ENCODE assay signal across 8 mouse cellular contexts in the genomic region with DNA sequence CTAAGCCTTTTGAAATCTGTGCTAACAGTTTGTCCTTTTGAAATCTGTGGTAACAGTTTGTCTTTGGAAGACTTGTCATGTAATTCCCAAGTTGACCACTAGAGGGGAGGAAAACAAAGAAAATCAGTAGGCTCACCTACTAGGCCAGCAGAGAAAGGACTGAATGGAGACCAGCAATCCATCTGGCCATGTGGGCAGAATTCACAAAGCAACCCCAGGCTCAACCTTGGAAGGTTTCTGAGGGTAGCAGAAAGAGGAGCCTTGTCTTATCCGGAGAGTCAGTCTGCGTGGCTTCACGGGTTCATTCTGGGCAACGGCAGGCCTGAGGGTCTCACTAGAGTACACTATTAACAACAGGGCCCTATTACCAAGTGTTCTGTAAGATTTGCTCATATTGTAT.
DNase-seq lines count a peak whose midpoint lies in the region; ATAC-seq and TF ChIP-seq lines count a peak whose summit lies in the region.
"Had no signal": no experiment of that assay in that cellular context is flagged by ENCODE, and none has a peak within 500 bp of the region (broad histone marks: within the 10 kb centered on the region; RNA-seq: fewer than 3 reads in every experiment).

No protein-coding gene starts in this region.

- no peak for TF ChIP-seq EP300 in liver, postnatal 0 days (IDR thresholded peaks at IDR 0.05; ENCODE audit: low read depth)

- H3K4me1 ChIP-seq in liver, postnatal 0 days (ENCODE audit: insufficient read depth), result no peaks in the 10 kb centered on the region
- H3K4me1 ChIP-seq in liver, embryonic 12.5 days, result no peaks in the 10 kb centered on the region
- H3K4me1 ChIP-seq in hindbrain, postnatal 0 days (ENCODE audit: insufficient read depth, low read length), result no peaks in the 10 kb centered on the region
- H3K4me1 ChIP-seq in midbrain, embryonic 13.5 days (replicated peaks), result 0 out of 2 replicates have a peak, but pooled peaks cover 3% of the 10 kb centered on the region

- no peak overlapping the region for H3K27ac ChIP-seq in liver, postnatal 0 days (ENCODE audit: low read depth)
- no peak overlapping the region for H3K27ac ChIP-seq in liver, embryonic 12.5 days
- no peak overlapping the region for H3K27ac ChIP-seq in hindbrain, postnatal 0 days
- H3K27ac ChIP-seq in midbrain, embryonic 13.5 days, result no peak overlapping the region

- DNase-seq in liver, postnatal 0 days, result no peak
- peak; percentile 89 for DNase-seq in brain, embryonic 14.5 days (ENCODE audit: low read depth)
- peak; percentile 79 for DNase-seq in embryo, embryonic 11 days
- peak; percentile 89 for DNase-seq in hindbrain, postnatal 0 days (ENCODE audit: low spot score)
- no peak for DNase-seq in urinary bladder, postnatal 4 days (ENCODE audit: low spot score in 2 of 2)

- no peaks in the 10 kb centered on the region for H3K36me3 ChIP-seq in liver, postnatal 0 days (replicated peaks; ENCODE audit: insufficient read depth, low read length)
- no peaks in the 10 kb centered on the region for H3K36me3 ChIP-seq in liver, embryonic 12.5 days
- H3K36me3 ChIP-seq in hindbrain, postnatal 0 days (ENCODE audit: insufficient read depth, low read length), result no peaks in the 10 kb centered on the region
- H3K36me3 ChIP-seq in midbrain, embryonic 13.5 days, result no peaks in the 10 kb centered on the region

- H3K9me3 ChIP-seq in liver, postnatal 0 days (ENCODE audit: low read length), result no peaks in the 10 kb centered on the region
- no peaks in the 10 kb centered on the region for H3K9me3 ChIP-seq in liver, embryonic 12.5 days (replicated peaks)
- H3K9me3 ChIP-seq in hindbrain, postnatal 0 days (ENCODE audit: low read length), result no peaks in the 10 kb centered on the region
- no peaks in the 10 kb centered on the region for H3K9me3 ChIP-seq in midbrain, embryonic 13.5 days

- TF ChIP-seq CTCF in liver, postnatal 0 days (IDR thresholded peaks at IDR 0.05; ENCODE audit: low read depth), result peak; percentile 76
- peak; percentile 53; the same call in 1 of the 2 replicates for TF ChIP-seq CTCF in brain, embryonic 14.5 days (IDR thresholded peaks at IDR 0.05; ENCODE audit: borderline replicate concordance, extremely low read depth, insufficient read depth, insufficient read length)
- TF ChIP-seq CTCF in hindbrain, postnatal 0 days (IDR thresholded peaks at IDR 0.05; ENCODE audit: low read depth), result peak; percentile 83

- H3K4me3 ChIP-seq in liver, postnatal 0 days (ENCODE audit: low read depth, low read length), result no peak overlapping the region
- H3K4me3 ChIP-seq in liver, embryonic 12.5 days, result no peak overlapping the region
- no peak overlapping the region for H3K4me3 ChIP-seq in hindbrain, postnatal 0 days (ENCODE audit: low read length)
- no peak overlapping the region for H3K4me3 ChIP-seq in midbrain, embryonic 13.5 days (replicated peaks)
- H3K4me3 ChIP-seq: myocyte had no signal

- no peak overlapping the region for H3K4me2 ChIP-seq in liver, postnatal 0 days (ENCODE audit: low read depth, low read length)
- H3K4me2 ChIP-seq in liver, embryonic 12.5 days, result no peak overlapping the region
- no peak overlapping the region for H3K4me2 ChIP-seq in hindbrain, postnatal 0 days (ENCODE audit: low read depth, low read length)
- no peak overlapping the region for H3K4me2 ChIP-seq in midbrain, embryonic 13.5 days (replicated peaks)

- no peaks in the 10 kb centered on the region for H3K27me3 ChIP-seq in liver, postnatal 0 days (ENCODE audit: insufficient read depth, low read length)
- H3K27me3 ChIP-seq in liver, embryonic 12.5 days (replicated peaks), result no peaks in the 10 kb centered on the region
- H3K27me3 ChIP-seq in hindbrain, postnatal 0 days (ENCODE audit: insufficient read depth, low read length), result no peaks in the 10 kb centered on the region
- no peaks in the 10 kb centered on the region for H3K27me3 ChIP-seq in midbrain, embryonic 13.5 days

- no peak overlapping the region for H3K9ac ChIP-seq in liver, postnatal 0 days (replicated peaks)
- no peak overlapping the region for H3K9ac ChIP-seq in liver, embryonic 12.5 days
- no peak overlapping the region for H3K9ac ChIP-seq in hindbrain, postnatal 0 days (replicated peaks; ENCODE audit: low read length)
- H3K9ac ChIP-seq in midbrain, embryonic 13.5 days (replicated peaks), result no peak overlapping the region

- WGBS in liver, postnatal 0 days (ENCODE audit: insufficient replicate concordance), result 78% methylated on average over 4 of the region's 4 CpGs
- 73% methylated on average over 4 of the region's 4 CpGs for WGBS in liver, embryonic 12.5 days (ENCODE audit: insufficient replicate concordance)
- WGBS in hindbrain, postnatal 0 days, result 75% methylated on average over 4 of the region's 4 CpGs
- 85% methylated on average over 4 of the region's 4 CpGs for WGBS in midbrain, embryonic 13.5 days

- no peak for ATAC-seq in liver, postnatal 0 days
- no peak for ATAC-seq in liver, embryonic 12.5 days
- ATAC-seq in hindbrain, postnatal 0 days, result peak; percentile 60
- peak; percentile 59; the same call in 1 of the 2 replicates for ATAC-seq in midbrain, embryonic 13.5 days

- no peak for TF ChIP-seq POLR2A in brain, embryonic 14.5 days (IDR thresholded peaks at IDR 0.05; ENCODE audit: borderline replicate concordance, extremely low read depth, insufficient read depth, insufficient read length, poor library complexity, severe bottlenecking)

Comparison
In these comparisons a context has a peak if more than half of its experiments do, and no peak if none do; other contexts are left out.
1. ATAC-seq: peak in hindbrain, postnatal 0 days (single experiment) and midbrain, embryonic 13.5 days (single experiment); none in liver, postnatal 0 days (single experiment) and liver, embryonic 12.5 days (single experiment).
2. DNase-seq: peak in brain, embryonic 14.5 days (single experiment), embryo, embryonic 11 days (single experiment) and hindbrain, postnatal 0 days (single experiment); none in liver, postnatal 0 days (single experiment) and urinary bladder, postnatal 4 days (0 of 2).
3. Peak in every context shown above with its lines, with median percentiles within 50 percentile points of each other: CTCF ChIP-seq.